Mouse (Mus musculus) cerebellum, adult 11-12 months (tissue): ENCODE results near the gene Mylpf.
"Not testable (repeated sequence)": the region's sequence is repeated elsewhere in the genome, so short reads cannot be mapped to it uniquely, and the experiment has no call there.

Experiments
- DNase-seq: peaks from one replicate; pipeline ENCODE4 v3.0.0; 2022

Gene Mylpf

GRCm38 (mm10) chr7:127208553-127209438, at the start of gene Mylpf:
Mylpf (plus strand) TSS chr7:127208890.
- DNase-seq = peak; percentile 98

GRCm38 (mm10) chr7:127162546-127162945, 46.1 kb upstream of the Mylpf start:
- no peak for DNase-seq

DNA sequence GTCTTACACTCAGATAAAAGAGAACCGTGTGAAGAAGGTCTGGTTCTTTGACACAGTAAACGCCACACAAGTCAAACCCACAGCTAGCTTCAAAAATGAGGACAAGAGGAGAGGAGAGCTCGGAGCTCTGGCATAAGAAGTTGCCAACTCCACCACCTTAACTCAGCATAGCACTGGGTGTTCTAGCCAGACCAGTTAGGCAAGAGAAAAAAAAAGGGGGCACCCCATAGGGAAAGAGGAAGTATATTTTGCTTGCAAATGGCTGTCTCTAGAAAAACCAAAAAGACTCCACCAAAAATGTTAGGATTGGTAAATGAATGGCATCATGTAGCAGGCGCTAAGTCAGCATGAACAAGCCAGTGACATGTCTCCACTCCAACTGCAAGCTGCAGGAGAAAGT, 44.7 kb upstream of the Mylpf start:
- no peak for DNase-seq

- no peak for DNase-seq
These were observed 42.8 kb upstream of the Mylpf start for GRCm38 (mm10) chr7:127165607-127166493.

GRCm38 (mm10) chr7:127166501-127166900, 42.2 kb upstream of the Mylpf start:
- no peak for DNase-seq

DNA sequence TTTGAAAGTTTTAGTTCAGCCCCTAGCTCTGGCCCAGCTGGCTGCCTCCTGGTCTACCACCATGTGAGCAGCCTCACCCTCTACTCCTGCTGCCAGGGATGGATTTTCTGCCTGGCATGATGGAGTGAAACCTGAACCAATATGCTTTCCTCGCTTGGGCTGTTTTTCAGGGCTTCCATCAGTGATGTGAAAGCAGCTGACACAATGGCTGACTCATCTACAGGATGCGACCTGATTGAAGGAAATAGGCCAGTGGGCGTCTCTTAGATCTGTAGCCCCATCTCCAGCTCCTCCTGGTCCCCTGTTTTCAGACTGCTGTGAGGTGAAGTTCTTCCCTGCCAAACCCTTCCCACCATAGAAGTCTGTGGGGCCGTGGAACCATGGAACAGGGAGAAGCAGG, 31.8 kb upstream of the Mylpf start:
- DNase-seq = no peak

DNA sequence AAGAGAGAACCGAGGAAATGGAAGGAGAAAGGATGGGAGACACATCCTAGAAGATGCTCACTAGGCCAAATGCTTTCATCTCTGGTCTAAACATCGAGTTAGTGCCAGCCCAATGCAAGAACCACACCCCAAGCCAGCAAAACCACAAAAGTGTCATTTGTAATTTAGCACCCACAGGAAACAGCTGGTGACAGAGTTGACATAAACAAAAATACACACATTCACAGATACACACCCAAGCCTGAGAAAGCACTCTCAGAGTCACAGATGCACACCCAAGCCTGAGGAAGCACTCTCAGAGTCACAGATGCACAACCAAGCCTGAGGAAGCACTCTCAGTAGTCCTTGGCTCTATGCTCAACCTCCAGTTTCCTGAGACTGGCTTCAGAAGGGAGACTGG, 27.9 kb upstream of the Mylpf start:
- no peak for DNase-seq

GRCm38 (mm10) chr7:127181724-127182123, 27.0 kb upstream of the Mylpf start:
- DNase-seq = not testable (repeated sequence)

DNA sequence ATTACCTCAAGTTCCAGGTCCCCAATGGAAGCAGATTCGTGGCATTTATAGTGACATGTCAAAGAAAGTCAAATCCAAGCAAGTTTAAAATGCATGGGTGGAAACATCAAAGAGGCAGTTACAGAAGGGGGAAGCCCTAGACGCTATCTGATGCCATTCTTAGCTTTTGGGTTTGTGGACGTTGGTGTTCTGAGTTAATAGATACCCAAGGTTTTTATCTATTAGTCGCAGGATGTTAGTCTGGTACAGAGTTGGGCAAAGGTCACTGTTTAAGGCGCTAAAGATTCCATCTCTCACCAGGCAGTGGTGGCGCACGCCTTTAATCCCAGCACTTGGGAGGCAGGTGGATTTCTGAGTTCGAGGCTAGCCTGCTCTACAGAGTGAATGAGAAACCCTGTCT, 25.3 kb upstream of the Mylpf start:
- DNase-seq = no peak

DNA sequence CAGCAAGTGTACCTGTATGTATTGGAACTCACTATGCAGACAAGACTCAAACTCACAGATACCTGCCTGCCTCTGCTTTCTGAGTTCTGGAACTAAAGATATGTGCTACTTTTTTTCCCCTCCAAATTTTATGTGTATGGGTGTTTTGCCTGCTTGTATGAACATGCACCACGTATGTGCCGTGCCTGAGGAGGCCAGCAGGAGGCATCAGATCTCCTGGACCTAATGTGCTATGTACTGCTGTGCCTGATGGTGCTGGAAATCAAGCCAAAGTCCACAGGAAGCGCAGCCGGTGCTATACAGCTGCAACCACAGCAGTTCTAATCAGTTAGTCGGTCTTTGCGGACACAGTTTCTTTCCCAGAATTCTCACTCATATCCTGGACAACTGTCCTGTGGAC, 24.9 kb upstream of the Mylpf start:
- no peak for DNase-seq

GRCm38 (mm10) chr7:127184720-127185119, 24.0 kb upstream of the Mylpf start:
- no peak for DNase-seq

- DNase-seq = no peak
These were observed 23.1 kb upstream of the Mylpf start for GRCm38 (mm10) chr7:127185601-127186000.

DNA sequence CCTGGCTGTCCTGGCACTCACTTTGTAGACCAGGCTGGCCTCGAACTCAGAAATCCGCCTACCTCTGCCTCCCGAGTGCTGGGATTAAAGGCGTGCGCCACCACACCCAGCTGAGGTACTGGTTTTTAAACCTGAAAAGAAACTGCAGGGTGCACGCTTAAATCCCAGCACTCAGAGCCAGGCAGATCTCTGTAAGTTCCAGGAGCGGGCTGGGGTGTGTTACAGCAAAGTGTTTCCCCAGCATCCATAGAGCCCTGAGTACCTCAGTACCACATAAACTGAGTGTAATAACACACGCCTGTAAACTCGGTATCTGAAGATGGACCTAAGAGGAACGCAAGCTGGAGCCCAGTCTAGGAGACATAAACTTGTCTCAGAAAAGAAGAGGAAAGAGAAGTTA, 21.3 kb upstream of the Mylpf start:
- no peak for DNase-seq

DNA sequence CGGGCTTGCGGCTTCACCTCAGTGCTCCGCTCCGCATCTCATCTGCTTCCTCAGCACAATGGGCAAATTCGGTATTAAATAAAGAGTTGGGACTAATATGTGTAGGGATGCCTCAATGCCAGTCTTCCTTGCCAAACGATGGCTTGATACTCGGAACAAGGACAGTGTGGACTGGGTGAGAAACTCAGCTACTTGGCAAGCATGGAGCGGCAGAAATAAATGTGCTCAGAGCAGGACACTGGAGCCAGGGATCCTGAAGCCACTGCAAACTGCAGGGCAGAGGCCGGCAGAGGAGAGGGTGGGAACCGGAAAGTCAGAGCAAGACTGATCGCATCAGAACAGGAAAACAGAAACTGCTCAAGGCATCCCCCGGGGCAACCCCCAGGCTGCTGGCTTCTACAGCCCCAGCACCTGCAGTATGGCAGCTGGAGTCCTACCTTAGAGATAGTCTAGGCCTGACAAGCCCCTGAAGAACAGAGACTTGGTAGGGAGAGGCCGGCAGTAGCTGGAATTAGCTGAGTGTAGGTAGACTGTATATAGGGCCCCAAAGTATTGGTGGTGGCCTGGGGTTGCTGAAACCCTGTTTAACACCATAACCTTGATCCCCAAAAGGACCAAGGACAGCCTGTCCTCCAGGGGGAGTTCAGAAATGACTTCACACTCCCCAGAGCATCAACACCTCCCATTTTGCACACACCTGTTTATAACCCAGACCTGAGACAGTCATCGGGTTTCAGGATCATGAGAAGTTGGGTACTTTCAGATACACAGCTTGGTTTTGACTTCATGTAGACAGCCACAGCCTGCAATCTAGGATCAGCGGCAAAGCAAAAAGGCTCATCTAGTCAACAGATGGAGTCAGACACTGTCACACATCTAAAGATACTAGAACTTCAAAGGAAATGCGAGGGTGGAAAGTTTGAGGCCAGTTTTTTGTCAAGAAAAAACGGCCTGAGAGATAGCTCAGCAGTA, 20.1 kb upstream of the Mylpf start:
- DNase-seq = no peak

GRCm38 (mm10) chr7:127190672-127191071, 18.0 kb upstream of the Mylpf start:
- DNase-seq = no peak

DNA sequence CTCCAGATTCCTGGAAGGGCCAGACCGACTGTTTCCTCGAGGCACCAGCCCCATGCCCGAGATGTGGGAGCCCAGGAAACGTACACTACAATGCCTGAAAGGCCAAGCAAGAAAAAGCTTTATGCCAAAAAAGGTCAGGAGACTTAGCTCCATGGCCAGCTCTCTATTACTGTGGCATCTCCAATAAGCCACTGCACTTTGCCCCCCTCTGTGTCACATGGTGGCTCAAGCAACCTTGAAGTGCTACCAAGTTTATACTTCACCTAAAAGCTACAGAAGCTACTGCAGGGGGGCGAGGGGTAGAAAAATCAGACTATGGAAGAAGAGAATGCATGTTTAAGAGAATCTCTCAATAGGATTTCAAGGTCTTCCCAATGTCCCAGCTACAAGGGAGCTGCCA, 15.7 kb upstream of the Mylpf start:
- no peak for DNase-seq

DNA sequence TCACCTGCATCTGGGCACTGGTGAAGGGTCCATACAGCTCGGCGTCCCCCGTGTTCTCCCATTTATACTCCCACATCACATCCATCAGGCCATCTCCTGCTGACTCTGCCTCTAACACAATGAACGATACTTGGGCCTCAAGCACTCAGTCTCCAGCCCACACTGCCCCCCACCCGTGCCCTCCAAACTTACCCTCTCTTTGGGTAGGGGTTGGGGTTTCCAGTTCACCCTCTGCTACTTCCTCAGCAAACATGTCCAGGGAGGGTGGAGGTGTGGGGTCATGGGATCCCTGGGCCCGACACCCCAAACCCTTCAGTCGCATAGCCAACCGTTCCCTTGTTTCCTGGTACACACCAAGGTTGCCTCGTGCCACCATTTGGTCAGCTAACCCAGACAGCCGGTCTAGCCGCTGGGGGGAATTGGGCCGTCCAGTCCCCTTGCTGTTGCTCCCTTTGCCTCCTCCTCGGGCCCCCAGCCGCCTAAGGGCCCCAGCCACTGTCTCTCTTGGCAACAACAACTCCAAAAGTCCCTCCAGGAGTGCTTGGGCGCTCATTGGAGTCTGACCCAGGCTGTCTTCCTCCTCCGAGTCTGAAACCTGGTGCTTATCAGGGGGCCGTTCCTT, 14.6 kb upstream of the Mylpf start:
- DNase-seq = peak; percentile 44

GRCm38 (mm10) chr7:127194633-127195029, 14.1 kb upstream of the Mylpf start:
- DNase-seq = peak; percentile 49

DNA sequence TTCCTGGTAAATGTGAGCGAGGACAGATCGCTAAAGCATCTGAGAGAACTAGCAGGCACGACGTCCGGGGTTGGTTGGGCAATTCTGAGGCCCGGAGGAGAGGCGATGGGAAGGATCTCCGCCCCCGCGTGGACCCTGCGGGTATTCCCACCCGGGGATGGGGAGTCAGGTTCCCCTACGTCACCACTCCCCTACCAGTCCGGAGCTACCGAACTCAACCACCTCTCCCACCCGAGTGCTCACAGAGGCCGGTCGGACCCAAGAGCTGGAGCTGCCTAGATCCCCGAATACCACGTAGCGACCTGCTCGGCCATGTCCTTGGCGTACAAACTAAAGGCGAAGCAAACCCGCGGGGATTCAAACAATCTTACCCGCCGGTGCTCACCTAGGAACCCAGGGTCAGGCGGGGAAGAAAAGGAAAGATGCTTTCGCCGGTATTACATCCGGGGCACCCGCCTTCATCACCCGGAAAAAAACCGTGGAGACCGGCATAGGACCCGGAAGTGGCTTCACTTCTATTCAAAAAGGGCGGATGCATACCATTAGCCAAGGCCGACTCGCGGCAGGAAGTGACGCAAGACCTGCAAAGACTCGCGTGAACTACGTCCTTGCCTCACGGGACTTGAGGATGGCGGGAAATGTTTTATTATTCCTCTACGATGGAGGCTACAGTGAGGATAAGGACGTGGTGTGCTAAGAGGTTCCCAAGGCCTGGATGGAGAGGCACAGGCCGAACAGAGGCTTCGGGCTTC, 13.0 kb upstream of the Mylpf start, which contains the start of gene Cd2bp2:
Gene Cd2bp2, minus strand, starts transcription at position 507 of the 752 bp plus-strand sequence.
- DNase-seq = peak; percentile 97

DNA sequence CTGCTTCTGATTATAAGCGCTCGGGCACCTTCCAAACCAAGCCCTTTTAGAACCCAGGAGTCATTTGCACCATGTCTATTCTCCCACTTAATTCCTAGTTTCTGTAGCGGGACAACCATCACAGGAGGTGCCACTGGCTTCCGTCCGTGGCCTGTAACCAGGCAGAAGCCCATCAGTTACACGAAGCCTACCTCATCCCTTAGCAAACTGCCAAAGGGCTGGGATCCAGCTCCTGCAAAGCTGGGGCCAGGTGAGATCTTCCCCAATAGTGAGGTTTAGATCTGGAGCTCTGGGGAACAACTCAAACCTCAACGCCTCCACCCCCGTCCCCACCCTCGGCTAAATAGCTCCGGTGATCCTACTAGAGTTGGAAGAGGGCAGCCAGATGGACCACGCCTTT, 12.2 kb upstream of the Mylpf start:
- peak; percentile 47 for DNase-seq

GRCm38 (mm10) chr7:127206606-127207005, 2.1 kb upstream of the Mylpf start:
- DNase-seq = peak; percentile 49
